Mouse (Mus musculus) heart, postnatal 14 days (tissue): Measurements from ENCODE around the gene Skiv2l. TPM values are rescaled to one million over a fixed set of nuclear protein-coding genes. Genes with fewer than 3 reads are reported as not detected.
A peak's percentile ranks its signal among the peaks of the same experiment; 100 is the strongest.

Experiments used
- DNase-seq, 2 experiments: peaks; one replicate each; pipeline ENCODE4 v3.0.0; 2021 to 2022
- intact Hi-C: fragments of 180-260 bp; cut with DNase I; formaldehyde crosslinking; loops from one replicate; pipeline ENCODE4 v1.15.1; 2025
- long read RNA-seq, 2 experiments: library from polyadenylated mRNA; stranded (forward); transcript quantifications; one replicate each; pipeline ENCODE4 v2.0.0; 2021
- total RNA-seq, 2 experiments: library from RNA; stranded (reverse); gene quantifications; 2 replicates each; pipeline ENCODE4 v1.2.3; 2021

The Skiv2l gene
- 10 to 100 TPM; 25.0 to 25.4 TPM for total RNA-seq
- long read RNA-seq, experiment 1, transcript Skiv2l-201 (28 exons, 3,951 nt), result major isoform, 19 of 34 reads
- long read RNA-seq, experiment 1, partial matches to known transcripts, result 13 of 34 reads
- long read RNA-seq, experiment 1, other reads (novel, unspliced or antisense), result 2 of 34 reads
- long read RNA-seq, experiment 2, transcript Skiv2l-201 (28 exons, 3,951 nt), result major isoform, 20 of 39 reads
- long read RNA-seq, experiment 2, partial matches to known transcripts, result 14 of 39 reads
- long read RNA-seq, experiment 2, other reads (novel, unspliced or antisense), result 5 of 39 reads

DNA sequence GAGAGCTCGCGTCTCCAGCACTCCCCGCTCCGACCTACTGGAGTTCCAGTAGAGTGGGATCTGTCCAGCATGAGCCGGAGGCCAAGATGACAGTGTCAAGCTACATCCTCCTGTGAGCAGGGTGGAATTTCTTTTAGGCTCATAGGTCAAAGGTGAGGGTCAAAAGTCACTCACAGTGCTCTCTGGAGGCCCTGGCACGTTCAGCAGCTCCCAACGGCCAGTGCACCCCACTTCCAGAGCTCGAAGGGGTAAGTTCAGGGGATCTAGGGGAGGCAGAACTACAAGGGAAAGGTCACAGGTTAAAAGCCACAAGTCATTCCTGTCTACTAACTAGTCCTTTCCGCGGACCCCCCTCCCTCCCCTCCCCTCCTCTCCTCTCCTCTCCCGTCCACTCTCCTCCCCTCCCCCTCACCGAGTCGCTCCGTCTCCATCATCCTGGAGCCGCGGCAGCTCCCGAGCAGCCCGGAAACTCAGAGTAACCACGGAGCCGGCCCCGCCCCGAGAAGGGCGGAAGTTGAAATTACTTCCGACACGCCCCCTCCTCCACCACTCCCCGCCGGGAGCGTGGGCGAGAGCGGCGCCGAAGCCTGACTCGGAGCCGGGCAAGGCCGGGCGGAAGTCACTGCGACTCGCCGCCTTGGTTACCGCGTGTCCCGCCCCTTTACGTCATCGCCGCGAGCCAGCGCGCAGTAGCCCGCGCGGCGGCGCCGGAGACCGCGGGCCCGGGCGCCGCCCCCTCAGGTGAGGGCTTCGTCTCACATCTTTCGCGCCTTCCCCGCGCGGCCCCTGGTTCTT is at the start of gene Skiv2l, which contains the start of gene Nelfe:
Skiv2l (minus strand) TSS at position 489 of the 795 bp plus-strand sequence.
Nelfe (plus strand) TSS at position 670 of the 795 bp plus-strand sequence.
- intact Hi-C loops, result loop anchor here (2.0 to 10.0 kb wide), 4 partner anchors 49 to 392 kb away; partner anchors contain the start of genes C2, Ddx39b, Ehmt2 and Lsm2

DNA sequence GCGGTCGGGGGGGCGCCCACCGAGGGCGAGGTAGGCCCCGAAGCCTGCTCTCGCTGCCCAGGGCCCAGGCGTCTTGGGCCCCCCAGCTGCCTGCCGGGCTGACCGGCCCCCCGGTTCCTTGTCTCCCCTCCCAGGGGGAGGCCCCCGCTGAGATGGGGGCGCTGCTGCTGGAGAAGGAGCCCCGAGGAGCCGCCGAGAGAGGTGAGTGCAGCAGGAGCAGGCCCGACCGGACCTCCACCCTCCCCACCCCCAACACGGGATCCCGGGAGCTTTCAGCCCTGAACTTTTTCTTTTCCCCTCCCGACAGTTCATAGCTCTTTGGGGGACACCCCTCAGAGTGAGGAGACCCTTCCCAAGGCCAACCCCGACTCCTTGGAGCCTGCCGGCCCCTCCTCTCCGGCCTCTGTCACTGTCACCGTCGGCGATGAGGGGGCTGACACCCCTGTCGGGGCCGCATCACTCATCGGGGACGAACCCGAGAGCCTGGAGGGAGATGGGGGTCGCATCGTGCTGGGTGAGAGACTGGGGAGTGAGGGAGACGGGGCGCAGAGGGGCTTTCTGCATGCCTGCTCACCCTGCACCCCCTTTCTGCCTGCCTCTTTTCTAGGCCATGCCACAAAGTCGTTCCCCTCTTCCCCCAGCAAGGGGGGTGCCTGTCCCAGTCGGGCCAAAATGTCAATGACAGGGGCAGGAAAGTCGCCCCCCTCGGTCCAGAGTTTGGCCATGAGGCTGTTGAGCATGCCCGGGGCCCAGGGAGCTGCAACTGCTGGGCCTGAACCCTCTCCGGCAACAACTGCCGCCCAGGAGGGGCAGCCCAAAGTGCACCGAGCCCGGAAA is 49.3 kb upstream of the Skiv2l start:
- DNase-seq, result peak; percentile 47 to 53
- intact Hi-C loops, result loop anchor here (2.0 kb wide), 1 partner anchor 48 kb away; the partner anchor contains the start of genes Nelfe and Skiv2l

More for the DNA sequence above, at the start of gene Skiv2l, which contains the start of gene Nelfe:
- DNase-seq, result peak; percentile 98 to 99

DNA sequence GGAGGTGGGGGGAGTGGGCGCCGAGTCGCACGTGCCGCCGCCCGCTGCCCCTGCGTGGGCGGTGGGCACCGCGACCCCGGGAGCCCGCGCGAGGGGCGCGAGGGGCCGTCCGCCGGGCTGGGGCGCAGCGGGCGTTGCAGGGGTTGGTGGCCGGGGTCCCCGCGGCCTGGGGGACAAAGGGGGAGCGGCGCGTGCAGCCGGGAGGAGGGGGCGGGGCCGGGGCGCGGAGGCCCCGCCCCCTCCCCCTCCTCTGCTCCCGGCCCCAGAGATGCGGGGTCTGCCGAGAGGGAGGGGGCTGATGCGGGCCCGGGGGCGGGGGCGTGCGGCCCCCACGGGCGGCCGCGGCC is 48.7 kb upstream of the Skiv2l start:
- DNase-seq, result no peak
- intact Hi-C loops, result loop anchor here (2.0 kb wide), 1 partner anchor 48 kb away; the partner anchor contains the start of genes Nelfe and Skiv2l

DNA sequence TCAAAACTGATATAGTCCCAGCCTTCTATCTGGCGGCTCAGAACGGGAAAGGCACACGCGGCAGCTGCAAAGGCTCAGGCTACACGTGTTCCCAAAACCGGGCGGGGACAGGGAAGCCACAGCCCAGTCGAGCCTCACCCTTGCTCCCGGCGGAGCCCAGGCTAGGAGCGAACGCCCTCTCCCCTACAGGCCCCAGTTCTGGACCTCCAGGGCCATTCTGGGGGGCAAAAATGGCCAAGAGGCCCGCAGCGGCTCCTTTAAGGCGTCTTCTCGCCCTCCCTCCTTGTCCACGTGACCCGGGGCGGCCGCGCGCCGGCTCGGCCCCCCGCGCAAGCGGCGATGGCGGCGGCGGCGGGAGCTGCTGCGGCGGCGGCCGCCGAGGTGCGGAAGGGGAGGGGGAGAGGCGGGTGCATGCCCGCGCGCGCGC is 48.2 kb upstream of the Skiv2l start, which contains the start of the genes C2 and Ehmt2:
C2 (minus strand) TSS at position 106 of the 427 bp plus-strand sequence.
Ehmt2 (plus strand) TSS at position 310 of the 427 bp plus-strand sequence.
- peak; percentile 83 to 88 for DNase-seq
- intact Hi-C loops, result loop anchor here (2.0 kb wide), 1 partner anchor 47 kb away; the partner anchor contains the start of genes Nelfe and Skiv2l

DNA sequence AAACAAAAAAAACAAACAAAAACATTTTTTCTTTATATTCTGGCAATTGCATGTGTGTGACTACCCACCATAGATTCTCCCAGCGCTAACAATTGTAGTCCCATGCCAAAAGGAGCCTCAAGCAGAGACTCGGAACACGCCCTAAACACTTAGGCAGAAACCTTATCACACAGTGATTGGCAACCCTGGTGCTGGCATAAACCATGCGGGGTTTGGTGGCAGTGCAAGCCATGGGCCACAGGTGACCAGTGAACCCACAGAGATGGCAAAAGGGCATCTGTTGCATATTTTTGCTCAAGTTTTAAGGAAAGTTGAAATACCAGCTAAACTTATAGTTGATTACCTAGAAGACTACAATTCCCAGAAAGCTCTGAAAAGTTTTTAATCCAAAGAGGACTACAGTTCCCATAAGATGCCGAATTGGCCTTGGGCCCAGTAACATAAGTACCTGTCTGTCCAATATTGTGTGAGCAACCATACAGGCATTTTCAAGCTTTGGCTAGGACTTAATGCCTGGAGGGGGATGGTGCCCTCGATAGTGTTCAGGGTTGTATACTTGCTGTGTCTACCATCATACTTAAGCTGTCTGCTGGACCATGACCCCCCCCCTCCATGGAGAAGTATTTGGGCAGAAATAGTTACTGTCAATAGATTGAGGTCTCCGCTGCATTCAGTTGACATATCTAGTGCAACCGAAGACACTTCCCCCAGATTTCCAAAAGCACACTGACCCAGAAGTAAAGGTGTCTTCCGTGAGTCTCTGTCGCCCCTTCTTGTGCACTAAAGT is 47.6 kb upstream of the Skiv2l start:
- intact Hi-C loops, result loop anchor here (2.0 kb wide), 1 partner anchor 47 kb away; the partner anchor contains the start of genes Nelfe and Skiv2l
- peak in 1 of 2 experiments; percentile 32 for DNase-seq

DNA sequence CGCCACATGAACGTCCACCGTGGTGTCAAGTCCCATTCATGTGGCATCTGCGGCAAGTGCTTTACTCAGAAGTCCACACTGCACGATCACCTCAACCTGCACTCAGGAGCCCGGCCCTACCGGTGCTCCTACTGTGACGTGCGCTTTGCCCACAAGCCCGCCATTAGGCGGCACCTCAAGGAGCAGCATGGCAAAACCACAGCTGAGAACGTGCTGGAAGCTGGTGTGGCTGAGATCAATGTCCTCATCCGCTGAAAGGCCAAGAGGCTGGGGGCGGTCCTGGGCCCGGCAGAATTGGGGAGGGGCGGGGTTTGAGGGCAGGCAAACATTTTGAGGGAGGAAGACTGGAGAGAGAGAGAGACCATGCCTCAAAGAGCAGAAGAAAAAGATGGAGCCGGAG is 46.4 kb upstream of the Skiv2l start:
- intact Hi-C loops, result no loop called here
- DNase-seq, result no peak

DNA sequence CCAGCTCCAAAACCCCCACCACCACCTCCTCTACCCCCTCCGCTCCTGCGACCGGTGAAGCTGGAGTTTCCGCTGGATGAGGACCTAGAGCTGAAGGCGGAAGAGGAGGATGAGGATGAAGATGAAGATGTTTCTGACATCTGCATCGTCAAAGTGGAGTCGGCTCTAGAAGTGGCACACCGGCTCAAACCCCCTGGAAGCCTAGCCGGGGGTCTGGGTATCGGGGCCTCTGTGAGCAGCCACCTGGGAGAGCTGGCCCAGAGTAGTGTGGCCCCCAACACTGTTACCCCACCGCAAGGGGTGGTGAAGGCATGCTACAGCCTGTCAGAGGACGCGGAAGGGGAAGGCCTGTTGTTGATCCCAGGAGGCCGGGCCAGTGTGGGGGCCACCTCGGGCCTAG is 45.7 kb upstream of the Skiv2l start:
- DNase-seq, result no peak
- intact Hi-C loops, result no loop called here

DNA sequence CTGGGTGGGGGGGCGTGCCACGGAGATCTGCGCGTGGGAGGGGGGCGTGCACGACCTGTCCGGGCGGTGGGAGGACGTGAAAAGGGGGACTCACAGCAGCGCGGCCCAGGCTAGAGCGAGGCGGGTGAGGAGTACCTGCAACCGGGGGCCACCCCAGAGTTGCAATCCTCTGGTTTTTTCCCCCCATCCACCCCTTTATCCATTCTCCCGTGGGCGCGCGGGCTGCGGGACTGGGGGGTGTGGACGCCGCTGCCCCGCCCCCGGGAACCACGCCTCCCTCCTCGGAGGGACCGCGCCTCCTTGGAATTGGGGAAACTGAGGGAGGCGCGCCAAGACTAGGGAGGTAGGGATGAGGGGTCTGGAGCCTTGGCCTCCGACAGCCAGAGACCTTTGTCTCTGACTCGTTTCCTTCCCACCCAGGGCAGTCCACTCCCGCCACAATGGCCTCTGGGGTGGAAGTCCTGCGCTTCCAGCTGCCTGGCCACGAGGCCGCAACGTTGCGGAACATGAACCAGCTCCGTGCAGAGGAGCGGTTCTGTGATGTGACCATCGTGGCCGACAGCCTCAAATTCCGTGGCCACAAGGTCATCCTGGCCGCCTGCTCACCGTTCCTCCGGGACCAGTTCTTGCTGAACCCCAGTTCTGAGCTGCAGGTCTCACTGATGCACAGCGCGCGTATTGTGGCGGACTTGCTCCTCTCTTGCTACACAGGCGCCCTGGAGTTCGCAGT is 45.0 kb upstream of the Skiv2l start:
- intact Hi-C loops, result no loop called here
- DNase-seq, result peak; percentile 58 to 61

DNA sequence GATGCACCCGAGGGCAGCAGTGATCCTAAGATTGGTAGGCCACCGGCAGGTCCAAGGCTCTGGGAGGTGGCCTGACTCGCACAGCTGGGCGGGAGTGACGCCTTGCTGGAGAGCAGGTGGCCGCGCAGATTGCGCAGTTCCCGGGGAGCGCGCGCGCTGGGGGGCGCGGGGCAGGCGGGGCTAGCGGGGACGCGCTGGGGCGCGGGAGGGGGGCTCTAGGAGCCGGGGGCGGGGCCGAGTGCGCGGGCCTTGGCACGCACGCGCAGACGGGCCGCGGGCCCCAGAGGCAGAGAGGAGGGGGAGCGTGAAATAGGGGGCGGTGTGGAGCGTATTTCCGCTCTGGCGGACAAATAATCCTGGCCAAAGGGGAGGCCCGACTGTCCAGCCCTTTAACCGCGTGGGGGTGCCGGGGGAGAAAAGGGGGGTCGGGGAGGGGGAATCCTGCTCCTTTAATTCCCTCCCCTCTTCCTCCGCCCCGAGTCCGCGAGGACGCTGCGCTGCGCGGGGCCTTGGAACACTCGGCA is 44.1 kb upstream of the Skiv2l start:
- intact Hi-C loops, result no loop called here
- DNase-seq, result peak; percentile 95 to 97

DNA sequence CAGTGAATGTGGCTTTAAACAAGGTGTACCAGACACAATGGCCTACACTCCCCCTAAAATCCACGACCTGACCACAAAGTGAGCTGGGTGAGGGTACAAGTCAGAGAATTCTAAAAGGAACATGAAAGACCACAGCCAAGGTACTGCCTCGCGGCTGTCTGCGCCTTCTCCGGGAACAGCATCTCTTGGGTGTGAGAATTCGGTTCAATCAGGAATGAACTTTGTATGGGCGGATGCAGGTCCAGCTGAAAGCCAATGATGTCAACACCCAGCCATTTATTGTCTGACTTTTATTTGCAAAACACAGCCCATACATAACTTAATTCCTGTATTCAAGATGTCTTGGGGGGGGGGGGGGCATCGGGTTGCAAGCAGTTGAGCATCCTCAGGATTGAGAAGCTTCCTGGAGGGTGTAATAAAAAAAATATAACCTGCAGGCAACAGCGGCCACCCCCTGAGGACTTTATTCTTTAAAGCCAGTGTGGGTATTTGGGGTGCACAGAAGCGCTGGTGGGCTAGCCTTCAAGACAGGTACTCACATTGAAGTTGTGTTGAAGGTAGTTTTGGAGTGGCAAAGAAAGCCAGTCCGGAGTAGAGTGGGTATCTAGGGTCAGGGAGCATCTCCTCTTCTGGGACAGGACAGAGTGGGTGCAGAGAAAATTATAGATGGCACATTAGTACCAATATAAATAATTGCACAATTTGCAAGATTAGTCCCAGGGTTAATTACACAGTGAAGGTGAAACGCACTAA is 43.2 kb upstream of the Skiv2l start:
- intact Hi-C loops, result no loop called here
- no peak for DNase-seq

DNA sequence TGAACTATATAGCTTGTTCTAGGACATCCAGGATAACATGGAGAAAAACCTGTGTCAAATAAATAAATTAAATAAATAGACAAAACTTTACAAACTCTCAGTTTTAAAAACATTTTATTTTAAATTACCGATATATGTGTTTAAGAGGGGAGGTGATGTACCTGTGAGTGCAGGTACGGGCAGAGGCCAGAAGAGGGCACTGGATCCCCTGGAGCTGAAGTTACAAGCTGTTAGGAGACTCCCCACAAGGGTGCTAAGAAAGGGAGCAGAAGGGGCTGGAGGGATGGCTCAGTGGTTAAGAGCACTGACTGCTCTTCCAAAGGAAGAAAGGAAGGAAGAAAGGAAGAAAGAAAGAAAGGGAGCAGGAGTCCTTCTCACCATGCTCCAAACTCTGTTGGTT is 41.4 kb upstream of the Skiv2l start:
- intact Hi-C loops, result no loop called here
- no peak for DNase-seq

DNA sequence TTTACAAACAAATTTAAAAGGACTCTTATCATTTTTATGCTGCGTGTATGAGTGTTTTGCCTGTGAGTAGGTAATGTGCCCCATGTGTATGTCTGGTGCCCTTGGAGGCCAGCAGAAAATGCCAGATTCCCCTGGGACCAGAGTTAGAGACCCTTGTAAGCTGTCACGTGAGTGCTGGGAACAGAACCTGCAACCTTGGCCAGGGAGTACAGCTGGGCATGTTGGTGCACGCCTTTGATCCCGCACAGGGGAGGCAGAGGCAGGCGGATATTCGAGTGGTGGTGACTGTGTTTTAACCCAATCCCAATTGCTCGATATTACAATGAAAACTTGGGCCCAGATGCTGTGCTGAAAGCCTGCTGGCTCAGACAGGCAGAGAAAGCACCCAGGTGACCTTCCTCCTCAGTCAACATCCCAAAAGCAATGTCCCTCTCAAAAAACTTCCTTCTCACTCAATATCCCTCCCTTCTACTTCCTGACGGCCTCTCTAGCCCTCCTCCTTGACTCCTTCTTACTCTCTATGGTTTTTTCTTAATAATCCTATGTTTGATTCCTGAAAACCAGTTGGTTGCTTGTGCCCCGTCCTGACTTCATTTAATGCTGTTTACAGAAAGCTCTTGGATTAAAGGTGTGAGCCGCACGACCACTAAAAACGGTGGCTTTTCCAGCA is 40.2 kb upstream of the Skiv2l start:
- intact Hi-C loops, result no loop called here

DNA sequence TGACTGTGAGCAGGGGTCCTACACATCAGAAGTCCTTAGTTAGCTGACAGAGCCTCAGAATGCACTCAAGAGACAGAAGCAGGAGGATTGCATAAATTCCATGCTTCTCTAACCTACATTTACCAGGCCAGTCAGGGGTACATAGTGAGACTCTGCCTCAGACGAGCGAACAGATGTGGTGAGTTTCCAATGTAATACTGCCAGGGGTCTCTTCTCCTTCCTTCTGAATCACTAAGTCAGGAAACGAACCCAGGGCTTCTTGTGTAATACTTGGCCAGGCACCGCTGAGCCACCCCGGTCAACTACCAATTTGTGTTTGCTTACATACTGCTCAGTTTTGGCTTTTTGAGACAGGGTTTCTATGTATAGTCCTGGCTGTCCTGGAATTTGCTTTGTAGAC is 37.9 kb upstream of the Skiv2l start:
- no peak for DNase-seq
- intact Hi-C loops, result no loop called here

More for the DNA sequence above, 40.2 kb upstream of the Skiv2l start:
- DNase-seq, result no peak

DNA sequence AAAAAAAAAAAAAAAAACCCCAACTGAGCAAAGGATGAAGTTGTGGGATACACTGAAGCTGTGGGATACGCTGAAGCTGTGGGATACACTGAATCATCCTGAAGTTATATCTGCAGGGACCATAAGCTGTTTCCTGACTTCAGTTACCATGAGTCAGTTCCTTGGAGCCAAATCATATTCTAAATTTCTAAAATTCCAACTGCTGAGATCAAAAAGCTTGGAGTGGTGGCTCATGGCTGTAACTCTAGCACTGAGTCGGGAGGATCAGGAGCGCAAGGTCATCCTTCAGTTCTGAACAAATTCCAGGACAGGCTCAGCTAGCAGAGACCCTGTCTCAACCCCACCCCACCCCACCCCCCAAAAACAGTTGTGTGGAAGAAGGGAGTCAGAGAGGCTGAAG is 35.6 kb upstream of the Skiv2l start:
- no peak for DNase-seq
- intact Hi-C loops, result no loop called here

DNA sequence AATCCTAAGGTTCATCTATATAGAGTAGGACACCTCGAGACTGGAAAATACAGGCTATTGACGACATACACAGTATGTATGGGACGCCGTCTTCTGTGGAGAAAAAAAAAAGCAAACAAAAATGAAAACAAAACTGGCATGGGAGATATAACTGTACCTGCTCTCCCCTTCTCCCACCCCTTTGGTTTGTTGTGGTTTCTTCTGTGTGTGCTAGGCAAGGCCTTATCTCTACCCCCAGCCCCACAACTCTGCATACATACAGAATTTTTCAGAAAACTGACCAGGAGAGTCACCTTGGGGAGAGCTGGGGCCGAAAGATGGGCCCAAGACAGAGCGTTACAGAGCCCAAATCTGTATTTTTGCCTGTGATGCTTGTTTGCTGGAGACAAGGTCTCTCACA is 34.7 kb upstream of the Skiv2l start:
- intact Hi-C loops, result no loop called here
- DNase-seq, result no peak

DNA sequence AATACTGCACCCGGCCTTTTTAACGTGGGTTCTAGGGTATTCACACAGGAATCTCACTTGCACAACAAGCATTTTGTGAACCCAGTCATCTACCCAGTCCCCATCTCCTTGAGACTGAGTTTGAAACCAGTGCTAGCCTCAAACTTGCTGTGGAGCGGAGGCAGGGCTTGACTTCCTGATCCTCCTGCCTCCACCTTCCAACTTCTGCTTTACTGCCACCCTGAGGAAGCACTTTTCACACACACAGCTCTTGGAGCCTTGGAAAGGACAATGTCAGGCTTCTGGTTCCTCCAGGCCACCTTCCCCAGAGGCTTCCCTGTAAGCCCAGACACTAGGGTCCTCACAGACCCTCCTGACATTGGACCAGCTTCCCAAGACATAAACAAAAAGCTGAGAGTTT is 33.3 kb upstream of the Skiv2l start:
- intact Hi-C loops, result no loop called here
- no peak for DNase-seq

DNA sequence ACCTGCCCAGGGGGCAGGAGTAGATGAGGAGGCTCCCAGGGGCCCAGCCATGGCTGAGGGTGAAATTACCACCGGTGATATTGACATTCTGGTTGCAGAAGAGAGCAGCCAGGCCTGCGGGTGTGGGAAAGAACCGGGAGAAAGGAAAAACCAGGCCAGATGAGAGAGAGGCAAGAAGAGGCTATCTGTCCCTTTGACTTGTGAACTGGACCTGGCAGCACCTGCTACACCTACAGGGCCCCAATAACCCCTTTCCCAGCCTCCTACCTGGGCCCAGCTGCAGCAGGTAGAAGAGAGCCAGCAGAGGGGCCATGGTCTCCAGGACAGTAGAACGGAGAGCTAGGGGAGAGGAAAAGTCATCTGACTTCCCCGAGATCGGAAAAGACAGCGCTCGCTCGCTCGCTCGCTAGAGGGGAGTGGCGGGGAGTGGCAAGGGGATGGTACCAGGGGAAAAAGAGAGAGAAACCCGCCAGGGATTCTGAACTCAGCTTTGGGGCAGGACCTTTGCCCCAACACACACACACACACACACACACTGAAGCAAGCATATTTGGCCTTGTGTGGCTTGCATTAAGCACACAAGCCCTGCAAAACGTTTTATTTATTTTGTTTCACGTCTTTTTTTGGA is 31.8 kb upstream of the Skiv2l start, which contains the start of gene Gm20547:
Gm20547 (minus strand) TSS at position 360 of the 628 bp plus-strand sequence.
- intact Hi-C loops, result no loop called here
- DNase-seq, result no peak
